ENCODE assay signal across 7 mouse cellular contexts in the genomic region with DNA sequence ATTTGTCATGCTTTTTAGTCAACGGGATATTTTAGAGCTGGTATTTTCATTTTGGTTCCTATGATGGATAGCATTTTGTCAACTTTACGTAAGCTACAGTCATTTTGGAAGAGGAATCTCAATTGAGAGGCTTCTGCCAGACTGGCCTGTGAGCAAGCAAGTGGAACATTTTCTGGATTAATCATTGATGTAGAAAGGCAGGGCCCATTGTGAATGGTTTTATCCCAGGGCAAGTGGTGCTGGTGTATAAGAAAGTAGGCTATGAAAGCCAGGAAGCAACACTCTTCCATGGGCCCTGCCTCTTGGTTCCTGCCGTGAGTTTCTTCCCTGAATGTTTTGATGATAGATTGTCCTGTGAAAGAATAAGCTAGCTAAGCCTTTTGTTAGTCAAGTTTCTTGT.
"Had no signal": no experiment of that assay in that cellular context is flagged by ENCODE, and none has a peak within 500 bp of the region (broad histone marks: within the 10 kb centered on the region; RNA-seq: fewer than 3 reads in every experiment).

No protein-coding gene starts in this region.

- ATAC-seq: intestine, embryonic 16.5 days; lung, postnatal 0 days; midbrain, embryonic 13.5 days had no signal

- DNase-seq: lung, adult 2 months; lung, postnatal 36 days; thymus, adult 18-20 months; thymus, postnatal 14 days had no signal
